Mouse (Mus musculus): ENCODE measurements around the gene Cdkl2. TPM values are rescaled to one million over a fixed set of nuclear protein-coding genes. Genes with fewer than 3 reads are reported as not detected.

The Cdkl2 gene
- total and polyA plus RNA-seq, 3 experiments, result 0.51 to 1.0 (median 0.54) TPM

DNA sequence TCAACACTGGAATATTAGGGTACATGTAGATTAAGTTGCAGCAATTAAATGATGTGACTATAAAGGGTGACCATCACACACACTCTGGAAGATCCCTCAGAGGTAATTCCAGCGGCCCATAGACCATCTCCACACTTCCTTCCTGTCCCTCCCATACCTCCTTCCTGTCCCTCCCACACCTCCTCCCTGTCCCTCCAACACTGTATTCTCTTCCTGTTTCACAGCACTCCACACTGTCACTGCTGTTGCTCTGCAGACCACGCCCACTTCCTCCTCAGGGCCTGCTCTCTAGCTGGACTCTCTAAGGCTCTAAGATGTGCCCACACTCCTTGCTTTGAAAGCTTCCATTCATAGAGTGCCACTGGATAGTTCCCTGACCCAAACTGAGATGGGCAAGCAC is 42.9 kb downstream of the Cdkl2 start:
- in situ Hi-C loops (cut with MboI; ENCODE audit: low pct_ligation_motif_present, low pct_unique_long_range_greater_than_20kb, low sequenced_read_pairs), result no loop called here
- dilution Hi-C loops (cut with MboI; ENCODE audit: extremely low pct_ligation_motif_present, extremely low pct_unique_long_range_greater_than_20kb, low sequenced_read_pairs), result no loop called here
- peak; percentile 26 for DNase-seq (ENCODE audit: extremely low read depth)

DNA sequence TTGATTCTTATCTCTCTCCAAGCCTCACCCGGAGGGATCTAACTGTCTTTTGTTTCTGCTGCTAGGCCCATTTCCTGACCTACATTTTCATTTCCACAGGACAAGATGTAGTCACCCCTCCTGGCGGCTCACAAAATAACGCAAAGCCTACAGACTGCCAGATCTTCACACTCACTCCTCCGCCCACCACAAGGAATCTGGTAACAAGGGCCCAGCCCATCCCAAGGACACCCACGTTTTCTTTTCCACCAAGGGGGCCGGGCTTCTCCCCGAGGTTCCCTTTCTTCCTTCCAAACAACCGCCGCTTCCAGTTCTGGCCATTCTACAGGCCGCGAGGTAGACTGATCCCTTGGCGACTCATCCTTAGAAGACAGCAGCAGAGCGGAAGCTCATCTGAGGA is 49.1 kb downstream of the Cdkl2 start:
- no peak for TF ChIP-seq RCOR1 (conservative IDR thresholded peaks at IDR 0.05; ENCODE audit: low read depth, low read length)
- TF ChIP-seq MAFK (IDR thresholded peaks at IDR 0.05; ENCODE audit: insufficient replicate concordance, low read length), result no peak
- TF ChIP-seq POLR2AphosphoS2 (IDR thresholded peaks at IDR 0.05; ENCODE audit: low read depth, low read length), result no peak
- no peak for TF ChIP-seq USF2 (conservative IDR thresholded peaks at IDR 0.05; ENCODE audit: low read depth, low read length)
- H3K9ac ChIP-seq (ENCODE audit: insufficient read depth, low read depth), result no peak overlapping the region
- no peaks in the 10 kb centered on the region for H3K27me3 ChIP-seq (replicated peaks)
- dilution Hi-C loops (cut with MboI; ENCODE audit: extremely low pct_ligation_motif_present, extremely low pct_unique_long_range_greater_than_20kb, low sequenced_read_pairs) (no loop called here), in situ Hi-C loops (cut with MboI; ENCODE audit: low pct_ligation_motif_present, low pct_unique_long_range_greater_than_20kb, low sequenced_read_pairs) (no loop called here)
- H3K4me2 ChIP-seq (ENCODE audit: insufficient read depth, low read depth, poor library complexity, severe bottlenecking), result no peak overlapping the region
- no peak overlapping the region for H3K4me3 ChIP-seq (replicated peaks in 1 of 3; ENCODE audit: low read depth in 2 of 3, low read length in 2 of 3, poor library complexity in 1 of 3)
- DNase-seq (ENCODE audit: extremely low read depth), result no peak
- peaks cover 3 to 27% of the 10 kb centered on the region in 2 experiments; a peak in 3 of 4 replicates for H3K4me1 ChIP-seq (ENCODE audit: control insufficient read depth in 1 of 2, insufficient read depth in 2 of 2)
- H3K27ac ChIP-seq (ENCODE audit: insufficient read depth, low read depth), result no peak overlapping the region
- H3K36me3 ChIP-seq (replicated peaks in 1 of 2; ENCODE audit: control insufficient read depth in 1 of 2, insufficient read depth in 1 of 2, low read length in 1 of 2), result no peaks in the 10 kb centered on the region
- peaks cover 17% of the 10 kb centered on the region for H3K9me3 ChIP-seq (replicated peaks; ENCODE audit: low read length)
- H3K79me2 ChIP-seq (replicated peaks; ENCODE audit: control insufficient read depth, extremely low read depth, insufficient read depth, poor library complexity, severe bottlenecking), result no peaks in the 10 kb centered on the region

More for the DNA sequence above, 42.9 kb downstream of the Cdkl2 start:
- Histone ChIP-seq H3K36me3 (replicated peaks in 1 of 2; ENCODE audit: control insufficient read depth in 1 of 2, insufficient read depth in 1 of 2, low read length in 1 of 2) (no peaks in the 10 kb centered on the region), H3K4me3 (replicated peaks in 1 of 3; ENCODE audit: low read depth in 2 of 3, low read length in 2 of 3, poor library complexity in 1 of 3) (no peak overlapping the region), H3K9ac (ENCODE audit: insufficient read depth, low read depth) (no peak overlapping the region), H3K27ac (ENCODE audit: insufficient read depth, low read depth) (no peak overlapping the region), H3K4me1 (ENCODE audit: control insufficient read depth in 1 of 2, insufficient read depth in 2 of 2) (no peaks in the 10 kb centered on the region), H3K9me3 (replicated peaks; ENCODE audit: low read length) (peaks cover 22% of the 10 kb centered on the region), H3K27me3 (replicated peaks) (no peaks in the 10 kb centered on the region), H3K79me2 (replicated peaks; ENCODE audit: control insufficient read depth, extremely low read depth, insufficient read depth, poor library complexity, severe bottlenecking) (no peaks in the 10 kb centered on the region), H3K4me2 (ENCODE audit: insufficient read depth, low read depth, poor library complexity, severe bottlenecking) (no peak overlapping the region)
- TF ChIP-seq ZMIZ1 (IDR thresholded peaks at IDR 0.05; ENCODE audit: low read depth, low read length), result no peak
- TF ChIP-seq ZNF384 (IDR thresholded peaks at IDR 0.05; ENCODE audit: low read depth, low read length), result no peak
- TF ChIP-seq USF2 (conservative IDR thresholded peaks at IDR 0.05; ENCODE audit: low read depth, low read length), result no peak
- no peak for TF ChIP-seq RCOR1 (conservative IDR thresholded peaks at IDR 0.05; ENCODE audit: low read depth, low read length)
- TF ChIP-seq KAT2A (IDR thresholded peaks at IDR 0.05; ENCODE audit: insufficient replicate concordance, low read length), result no peak
- TF ChIP-seq NRF1 (IDR thresholded peaks at IDR 0.05; ENCODE audit: low read depth, low read length), result no peak
- TF ChIP-seq HCFC1 (IDR thresholded peaks at IDR 0.05; ENCODE audit: low read depth, low read length), result no peak
- TF ChIP-seq CHD1 (IDR thresholded peaks at IDR 0.05; ENCODE audit: low read depth, low read length), result no peak
- TF ChIP-seq ZKSCAN1 (IDR thresholded peaks at IDR 0.05; ENCODE audit: borderline replicate concordance, low read depth, low read length), result no peak
- TF ChIP-seq EP300 (IDR thresholded peaks at IDR 0.05; ENCODE audit: low read length), result no peak
- no peak for TF ChIP-seq MAX (IDR thresholded peaks at IDR 0.05; ENCODE audit: low read length)
- no peak for TF ChIP-seq TCF12 (IDR thresholded peaks at IDR 0.05; ENCODE audit: low read depth, low read length)
- no peak for TF ChIP-seq POLR2AphosphoS2 (IDR thresholded peaks at IDR 0.05; ENCODE audit: low read depth, low read length)
- TF ChIP-seq BHLHE40 (IDR thresholded peaks at IDR 0.05; ENCODE audit: low read depth, low read length), result no peak
- no peak for TF ChIP-seq MYC (IDR thresholded peaks at IDR 0.05; ENCODE audit: low read depth, low read length)
